Mouse (Mus musculus) liver, embryonic 14.5 days (tissue): ENCODE measurements around the gene Hyal3. TPM values are rescaled to one million over a fixed set of nuclear protein-coding genes. Genes with fewer than 3 reads are reported as not detected.

Source experiments
- ATAC-seq: fragments of 200-750 bp; cut with Nextera tagmentation; 2 replicates; pipeline ENCODE4 v1.8.0; 2017; ENCODE audit warnings: moderate number of reproducible peaks, mild to moderate bottlenecking, moderate library complexity; ENCODE audit not compliant: insufficient read depth
- DNase-seq, 3 experiments: peaks; one replicate each; pipeline ENCODE4 v3.0.0-alpha.2; 2012 to 2013; ENCODE audit warnings: low read depth in 3 of 3, low spot score in 3 of 3
- H3K27ac ChIP-seq: fragments of 300-500 bp; sonication (generic); 2 replicates; pipeline ENCODE4 v1.5.1; 2014; ENCODE audit warnings: moderate library complexity, mild to moderate bottlenecking, control low read depth, inconsistent platforms
- H3K27me3 ChIP-seq: fragments of 300-500 bp; sonication (generic); 2 replicates; pipeline ENCODE4 v1.6.1; 2014; ENCODE audit warnings: mild to moderate bottlenecking, low read length, moderate library complexity; ENCODE audit not compliant: control insufficient read depth, insufficient read depth
- H3K36me3 ChIP-seq: fragments of 300-500 bp; sonication (generic); replicated peaks from 2 replicates; pipeline ENCODE4 v1.6.1; 2014; ENCODE audit warnings: low read depth; ENCODE audit not compliant: control insufficient read depth, insufficient read depth
- H3K4me1 ChIP-seq, 2 experiments: fragments of 200-500 bp in 1 of 2; fragments of 300-500 bp in 1 of 2; sonication (generic) in 1 of 2; replicated peaks; 2 replicates each; pipeline ENCODE4 v1.6.1; 2012 to 2014; ENCODE audit warnings: antibody characterized with exemption in 1 of 2, inconsistent platforms in 1 of 2, low read length in 1 of 2; ENCODE audit not compliant: control insufficient read depth in 2 of 2, insufficient read depth in 2 of 2
- H3K4me2 ChIP-seq: fragments of 300-500 bp; sonication (generic); 2 replicates; pipeline ENCODE4 v1.6.1; 2014; ENCODE audit warnings: low read depth, mild to moderate bottlenecking, control low read depth, moderate library complexity
- H3K4me3 ChIP-seq, 2 experiments: fragments of 200-500 bp in 1 of 2; fragments of 300-500 bp in 1 of 2; sonication (generic) in 1 of 2; 2 replicates each; pipeline ENCODE4 v1.5.1; 2012 to 2014; ENCODE audit warnings: low read depth in 2 of 2, low read length in 2 of 2, mild to moderate bottlenecking in 2 of 2, control low read depth in 1 of 2, inconsistent platforms in 1 of 2, moderate library complexity in 1 of 2; ENCODE audit not compliant: insufficient read depth in 1 of 2
- H3K9ac ChIP-seq: fragments of 300-500 bp; sonication (generic); replicated peaks from 2 replicates; pipeline ENCODE4 v1.6.1; 2014; ENCODE audit warnings: mild to moderate bottlenecking, control low read depth, moderate library complexity
- H3K9me3 ChIP-seq: fragments of 300-500 bp; sonication (generic); 2 replicates; pipeline ENCODE4 v1.6.1; 2016; ENCODE audit warnings: low read length, mixed read lengths; ENCODE audit not compliant: control insufficient read depth
- CTCF ChIP-seq: IDR thresholded peaks from 2 replicates; pipeline ENCODE4 v1.5.1; 2016; ENCODE audit warnings: antibody characterized with exemption, low read depth, control low read depth
- EP300 ChIP-seq: IDR thresholded peaks from 2 replicates; pipeline ENCODE4 v1.6.1; 2016; ENCODE audit warnings: antibody characterized with exemption, low read depth
- WGBS: fragments of 180-500 bp; shearing (Covaris S2); extraction: QIAGEN DNeasy Blood & Tissue Kit; methylation state at CpG from one replicate; pipeline ENCODE4 v1.1.7; 2014; ENCODE audit not compliant: insufficient replicate concordance; 5-methylcytosine and 5-hydroxymethylcytosine counted together
- polyA plus RNA-seq, 2 experiments: library from polyadenylated mRNA; depleted of rRNA in 1 of 2; stranded (reverse) in 1 of 2; unstranded in 1 of 2; fragments of >200 nt; fragmentation: Nextera tagmentation in 1 of 2; extraction: Ambion mirVana in 1 of 2; gene quantifications; 2 replicates each; pipeline versions ENCODE4 v1.2.1 to v1.2.3; 2012 to 2014

Gene Hyal3
- polyA plus RNA-seq, 2 experiments = 0.45 to 0.69 TPM

DNA sequence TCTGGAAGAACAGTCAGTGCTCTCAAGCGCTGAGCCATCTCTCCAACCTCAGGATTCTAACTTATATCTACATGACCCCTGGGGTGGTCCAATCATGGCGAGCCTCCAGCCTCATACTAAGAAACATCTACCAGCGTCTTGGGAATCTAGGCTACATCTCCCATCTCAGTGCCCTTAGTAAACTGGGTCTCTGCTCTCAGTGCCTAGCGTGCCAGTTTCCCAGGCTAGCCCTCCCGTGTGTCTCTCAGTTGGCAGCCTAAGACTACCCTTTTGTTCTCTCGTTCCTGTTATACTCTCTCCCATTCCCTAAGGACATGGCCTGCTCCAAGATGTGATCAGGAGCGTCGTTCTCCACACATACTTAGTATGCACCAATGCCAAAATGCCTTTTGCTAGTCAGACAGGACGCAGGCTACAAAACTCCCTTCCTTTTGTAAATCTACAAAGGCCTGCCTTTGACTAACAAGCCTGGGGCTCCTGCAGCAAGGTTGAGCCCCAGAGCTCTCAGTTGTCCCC is 50.8 kb downstream of the Hyal3 start:
- ATAC-seq (no peak), DNase-seq (no peak)
- Histone ChIP-seq H3K27me3 (no peaks in the 10 kb centered on the region), H3K4me2 (no peak overlapping the region; the same call in 1 of the 2 replicates), H3K4me3 (no peak overlapping the region), H3K27ac (peak overlapping the region; percentile 29; the same call in 1 of the 2 replicates), H3K36me3 (0 out of 2 replicates have a peak, but pooled peaks cover 2% of the 10 kb centered on the region), H3K9ac (no peak overlapping the region), H3K9me3 (no peaks in the 10 kb centered on the region), H3K4me1 (peaks cover 42 to 44% of the 10 kb centered on the region in 2 experiments)
- no peak for TF ChIP-seq CTCF
- TF ChIP-seq EP300 = no peak
- WGBS = 85% methylated on average over 9 of the region's 9 CpGs

DNA sequence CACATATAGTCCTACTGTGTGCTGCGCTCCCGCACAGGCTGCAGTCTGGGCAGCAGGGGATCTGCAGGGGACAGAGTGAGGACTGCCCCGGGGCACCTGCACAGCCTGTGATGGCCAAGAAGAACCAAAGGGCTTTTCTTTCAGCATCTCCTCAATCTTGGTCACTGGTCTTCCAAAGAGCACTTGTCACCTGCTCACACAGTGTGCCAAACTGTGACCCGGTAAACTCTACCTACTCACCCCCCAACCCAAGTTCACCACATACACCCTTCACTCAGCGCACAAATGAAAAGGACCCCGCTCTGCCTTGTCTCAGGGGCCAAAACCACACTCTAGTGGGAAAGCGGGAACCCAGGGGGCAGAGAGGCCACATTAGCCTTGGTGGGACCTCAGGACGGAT is 51.2 kb downstream of the Hyal3 start:
- H3K9me3 ChIP-seq = no peaks in the 10 kb centered on the region
- H3K4me2 ChIP-seq = peak overlapping the region; percentile 96
- no peak for TF ChIP-seq EP300
- TF ChIP-seq CTCF = no peak
- H3K27me3 ChIP-seq = no peaks in the 10 kb centered on the region
- no peak overlapping the region for H3K4me3 ChIP-seq
- 88% methylated on average over 8 of the region's 8 CpGs for WGBS
- DNase-seq (no peak), ATAC-seq (no peak)
- H3K9ac ChIP-seq = no peak overlapping the region
- H3K27ac ChIP-seq = peak overlapping the region; percentile 29
- peaks cover 37 to 39% of the 10 kb centered on the region in 2 experiments for H3K4me1 ChIP-seq
- H3K36me3 ChIP-seq = 0 out of 2 replicates have a peak, but pooled peaks cover 2% of the 10 kb centered on the region

DNA sequence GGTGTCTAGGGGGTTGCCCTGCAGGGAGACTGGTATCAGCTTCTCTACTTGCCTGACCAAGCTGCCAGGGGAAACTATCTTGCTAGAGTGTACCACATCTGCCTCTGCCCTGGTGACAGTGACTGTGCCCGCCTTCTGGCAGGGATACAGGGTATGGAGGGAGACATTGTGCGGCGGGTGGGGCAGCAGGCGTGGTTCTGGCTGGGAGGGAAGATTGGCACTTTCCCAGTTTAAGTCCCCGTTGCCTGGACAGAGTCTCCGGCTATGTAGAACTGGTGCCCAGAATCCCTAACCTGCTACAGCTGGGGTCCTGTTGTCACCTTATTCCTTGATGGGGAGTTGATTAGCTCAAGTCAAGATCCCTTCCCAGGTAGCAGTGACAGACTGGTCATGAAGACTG is 51.9 kb downstream of the Hyal3 start:
- H3K4me3 ChIP-seq = peak overlapping the region; percentile 72 to 92
- 18% methylated on average over 6 of the region's 6 CpGs for WGBS
- peak overlapping the region; percentile 91 for H3K9ac ChIP-seq
- peak overlapping the region; percentile 96 for H3K4me2 ChIP-seq
- DNase-seq = peak in 1 of 3 experiments; percentile 70
- peak overlapping the region; percentile 74 for H3K27ac ChIP-seq
- H3K4me1 ChIP-seq = peaks cover 34 to 35% of the 10 kb centered on the region in 2 experiments
- ATAC-seq = peak; percentile 2; the same call in 1 of the 2 replicates
- no peaks in the 10 kb centered on the region for H3K9me3 ChIP-seq
- H3K27me3 ChIP-seq = no peaks in the 10 kb centered on the region
- H3K36me3 ChIP-seq = 0 out of 2 replicates have a peak, but pooled peaks cover 2% of the 10 kb centered on the region
- no peak for TF ChIP-seq EP300
- TF ChIP-seq CTCF = no peak

DNA sequence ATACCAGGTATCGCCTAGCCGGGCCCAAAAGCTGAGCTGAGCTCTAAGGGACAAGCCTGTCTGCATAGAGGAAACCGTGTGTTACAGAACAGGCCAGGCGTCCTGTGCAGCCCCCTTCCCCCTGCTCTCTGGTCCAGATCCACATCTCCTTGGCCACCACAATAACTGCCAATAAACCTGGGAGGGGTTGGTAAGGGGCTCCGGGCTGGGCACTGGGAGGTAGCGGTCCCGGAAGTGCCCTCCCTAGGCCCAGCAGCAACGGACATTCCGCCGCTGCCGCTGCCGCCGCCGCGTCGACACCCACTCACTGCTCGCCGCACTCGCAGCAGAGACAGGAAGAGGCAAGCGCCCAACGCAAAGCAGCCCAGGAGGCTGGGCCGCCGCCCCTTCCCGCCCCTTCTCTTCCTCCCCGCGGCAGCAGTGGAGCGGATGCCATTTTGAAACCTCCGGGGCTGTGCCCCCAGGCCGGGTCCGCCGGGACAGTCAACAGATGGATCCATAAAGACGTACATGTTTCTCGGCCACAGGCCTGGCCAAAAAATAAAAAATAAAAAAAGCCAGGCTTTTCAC is 52.6 kb downstream of the Hyal3 start:
- peak; percentile 40 for ATAC-seq
- H3K36me3 ChIP-seq = no peaks in the 10 kb centered on the region
- H3K9ac ChIP-seq = peak overlapping the region; percentile 91
- H3K4me3 ChIP-seq = peak overlapping the region; percentile 72 to 92
- TF ChIP-seq EP300 = no peak
- TF ChIP-seq CTCF = no peak
- H3K27me3 ChIP-seq = no peaks in the 10 kb centered on the region
- DNase-seq = peak in 2 of 3 experiments; percentile 69 to 71
- peaks cover 31 to 33% of the 10 kb centered on the region in 2 experiments for H3K4me1 ChIP-seq
- H3K9me3 ChIP-seq = no peaks in the 10 kb centered on the region
- peak overlapping the region; percentile 74 for H3K27ac ChIP-seq
- under 1% methylated on average over 33 of the region's 33 CpGs for WGBS
- H3K4me2 ChIP-seq = peak overlapping the region; percentile 96

DNA sequence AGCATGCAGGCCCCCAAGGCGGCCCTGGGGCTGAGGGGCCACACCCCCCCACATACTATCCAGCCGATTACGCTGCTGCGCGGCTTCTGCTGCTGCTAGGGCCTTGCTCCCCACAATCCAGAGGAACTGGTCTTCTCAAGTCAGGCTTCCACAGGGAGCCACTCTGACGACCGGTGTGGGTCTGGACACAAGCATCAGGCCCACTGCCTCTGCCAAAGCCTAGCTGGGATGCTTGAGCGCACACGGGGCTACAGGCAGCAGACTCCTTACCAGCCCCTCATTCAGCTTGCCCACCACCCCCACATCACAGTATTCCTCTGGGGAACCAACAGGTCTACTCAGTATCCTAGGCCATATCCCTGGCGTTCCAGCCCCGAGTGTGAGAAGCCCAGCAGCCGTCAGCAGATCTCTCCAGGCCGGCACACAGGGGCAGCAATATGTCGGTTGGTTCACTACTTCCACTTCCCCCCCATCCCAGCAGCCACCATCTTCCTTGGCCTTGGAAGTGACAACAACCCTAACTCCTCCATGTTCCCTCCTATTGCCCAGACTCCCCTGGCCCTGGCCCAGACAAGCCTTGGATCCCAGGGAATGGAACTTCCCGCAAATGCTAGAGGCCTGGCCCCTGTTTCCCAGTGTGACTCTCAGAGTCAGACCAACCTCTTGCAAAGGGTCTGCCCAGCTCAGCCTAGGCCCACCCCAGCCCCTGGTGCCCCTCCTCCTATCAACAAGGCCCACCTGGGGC is 53.2 kb downstream of the Hyal3 start:
- H3K4me2 ChIP-seq = peak overlapping the region; percentile 96
- H3K4me1 ChIP-seq = peaks cover 31 to 33% of the 10 kb centered on the region in 2 experiments
- TF ChIP-seq CTCF (no peak), EP300 (no peak)
- H3K4me3 ChIP-seq = peak overlapping the region; percentile 72 to 92
- DNase-seq = no peak
- 1% methylated on average over 15 of the region's 15 CpGs for WGBS
- H3K27ac ChIP-seq = peak overlapping the region; percentile 74
- no peaks in the 10 kb centered on the region for H3K27me3 ChIP-seq
- peak; percentile 19; the same call in 1 of the 2 replicates for ATAC-seq
- peak overlapping the region; percentile 91 for H3K9ac ChIP-seq
- H3K9me3 ChIP-seq = no peaks in the 10 kb centered on the region
- no peaks in the 10 kb centered on the region for H3K36me3 ChIP-seq
